Mouse (Mus musculus): Measurements from ENCODE around the gene Sft2d1. TPM values are rescaled to one million over a fixed set of nuclear protein-coding genes. Genes with fewer than 3 reads are reported as not detected.

Gene Sft2d1
- total RNA-seq (2015) (249 and 340 TPM in 2 replicates), total RNA-seq (2017) (60.2 and 62.4 TPM in 2 replicates)

DNA sequence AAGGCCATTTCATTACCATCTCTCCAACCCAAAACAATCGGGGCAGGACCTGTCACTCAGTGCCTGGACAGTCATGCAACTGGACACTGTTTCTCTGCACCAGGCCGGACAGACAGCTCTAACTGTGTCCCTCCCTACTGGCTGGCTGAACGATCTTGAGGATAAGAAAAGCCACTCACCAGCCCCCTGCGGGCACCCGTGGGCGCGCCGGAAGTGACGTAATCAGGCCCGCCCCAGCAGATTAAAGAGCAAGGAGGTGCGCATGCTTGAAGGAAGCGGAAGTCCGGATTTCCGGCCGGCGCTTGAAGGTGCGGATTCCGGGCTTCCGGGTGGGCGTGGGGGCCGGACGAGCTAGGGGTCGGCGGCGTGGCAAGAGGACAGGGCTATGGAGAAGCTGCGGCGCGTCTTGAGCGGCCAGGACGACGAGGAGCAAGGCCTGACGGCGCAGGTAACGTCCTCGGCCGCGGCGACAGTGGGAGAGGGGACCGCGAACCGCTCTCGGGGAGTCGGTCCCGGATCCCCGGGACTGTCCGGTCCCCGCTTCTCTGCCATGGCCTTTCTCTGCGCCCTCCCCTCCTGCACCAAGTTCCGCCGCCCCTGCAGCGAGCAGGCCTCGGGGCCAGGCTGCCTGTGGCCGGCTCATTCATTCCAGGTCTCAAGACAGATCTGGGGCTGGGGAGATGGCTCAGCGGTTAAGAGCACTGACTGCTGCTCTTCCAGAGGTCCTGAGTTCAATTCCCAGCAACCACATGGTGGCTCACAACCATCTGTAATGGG lies at the start of gene Sft2d1:
TSS of gene Sft2d1 (plus strand) at position 265 of the 777 bp plus-strand sequence.
- peak; percentile 98 for ATAC-seq (ENCODE audit: poor library complexity, severe bottlenecking)

DNA sequence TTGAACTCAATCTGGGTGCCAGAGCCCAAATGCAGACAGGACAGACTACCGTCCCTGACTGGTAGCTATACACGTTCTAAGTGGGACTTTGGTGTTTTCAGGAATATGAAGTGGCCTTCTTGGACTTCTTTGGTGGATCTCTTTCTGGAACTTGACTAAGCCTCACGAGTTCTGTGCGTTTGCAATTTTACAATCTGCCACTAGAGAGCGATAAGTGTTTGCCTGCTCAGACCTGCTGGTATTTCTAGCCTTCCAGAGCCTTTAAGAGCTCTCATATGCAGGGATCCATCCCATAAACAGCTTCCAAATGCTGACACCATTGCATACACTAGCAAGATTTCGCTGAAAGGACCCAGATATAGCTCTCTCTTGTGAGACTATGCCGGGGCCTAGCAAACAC lies 46.3 kb upstream of the Sft2d1 start:
- ATAC-seq (ENCODE audit: poor library complexity, severe bottlenecking) = peak; percentile 87

DNA sequence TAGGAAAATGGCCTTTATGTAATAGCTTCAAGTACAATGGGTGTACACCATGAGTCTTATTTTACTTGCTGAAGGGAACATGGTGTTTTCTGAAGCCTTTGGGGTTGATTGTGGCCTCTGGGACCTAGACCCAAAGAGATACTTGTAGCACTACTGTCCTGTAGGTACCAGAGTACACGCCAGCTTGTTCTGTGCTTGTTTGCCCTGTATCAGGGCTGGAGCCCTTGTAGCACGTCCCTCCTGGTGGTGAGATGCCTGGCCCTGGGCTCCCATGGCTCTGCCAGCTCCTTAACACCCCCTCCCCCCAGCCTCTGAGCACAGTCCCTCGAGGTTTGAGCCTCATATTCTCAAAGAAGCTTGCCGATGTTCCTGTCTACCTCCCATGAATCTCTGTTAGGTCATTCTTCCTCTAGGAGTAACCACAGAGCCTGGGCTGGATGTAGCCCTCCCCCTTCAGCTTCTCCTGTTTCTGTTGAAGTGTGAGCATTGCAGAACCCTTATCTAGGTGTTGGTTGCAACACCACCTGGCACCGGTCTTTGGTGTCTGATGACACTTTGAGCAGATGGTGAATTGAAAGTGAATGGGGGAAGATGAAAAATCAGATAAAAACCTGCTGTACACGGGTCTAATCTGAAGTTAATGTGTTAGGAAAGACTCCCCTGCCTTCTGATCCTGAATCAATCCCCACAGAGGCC lies 38.7 kb upstream of the Sft2d1 start:
- peak; percentile 55 for ATAC-seq (ENCODE audit: poor library complexity, severe bottlenecking)

DNA sequence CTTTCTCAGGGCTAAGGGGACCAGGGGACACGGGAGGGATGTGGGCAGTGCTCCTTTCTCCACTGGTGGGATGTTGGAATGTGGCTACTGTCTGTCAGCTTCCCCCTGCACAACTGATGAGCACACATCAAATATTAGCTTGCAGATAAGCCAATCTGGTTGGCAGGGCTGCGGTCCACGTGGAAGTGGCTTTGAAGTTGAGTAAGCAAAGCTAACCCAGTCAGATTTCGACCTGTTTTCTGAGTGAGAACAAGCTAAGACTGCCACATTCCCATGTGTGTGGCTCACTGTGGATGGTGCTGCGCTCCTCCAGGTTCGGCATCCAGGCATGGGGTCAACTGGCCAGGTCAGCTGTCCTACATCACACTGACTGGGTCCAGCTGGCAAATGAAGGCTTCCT lies 38.0 kb upstream of the Sft2d1 start:
- ATAC-seq (ENCODE audit: poor library complexity, severe bottlenecking) = peak; percentile 53

DNA sequence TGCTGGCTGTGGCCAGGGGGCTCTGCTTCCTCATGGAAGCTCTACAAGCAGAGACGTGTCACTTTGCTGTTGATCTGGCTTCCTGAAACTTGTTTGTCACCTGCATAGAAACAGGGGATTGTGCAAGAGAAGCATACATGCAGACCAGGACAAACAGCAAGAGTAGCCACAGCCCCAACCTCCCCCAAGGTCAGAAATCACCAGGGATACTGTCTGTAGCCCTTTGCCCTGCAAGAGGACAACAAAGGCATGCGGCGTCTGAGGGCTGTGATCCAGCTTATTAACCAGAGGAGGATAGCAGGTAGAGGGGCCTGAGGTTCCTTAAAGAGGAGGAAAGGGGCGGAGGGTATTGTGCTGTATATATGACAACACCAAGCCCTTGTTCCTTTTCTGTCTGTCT lies 34.8 kb upstream of the Sft2d1 start:
- peak; percentile 67 for ATAC-seq (ENCODE audit: poor library complexity, severe bottlenecking)

DNA sequence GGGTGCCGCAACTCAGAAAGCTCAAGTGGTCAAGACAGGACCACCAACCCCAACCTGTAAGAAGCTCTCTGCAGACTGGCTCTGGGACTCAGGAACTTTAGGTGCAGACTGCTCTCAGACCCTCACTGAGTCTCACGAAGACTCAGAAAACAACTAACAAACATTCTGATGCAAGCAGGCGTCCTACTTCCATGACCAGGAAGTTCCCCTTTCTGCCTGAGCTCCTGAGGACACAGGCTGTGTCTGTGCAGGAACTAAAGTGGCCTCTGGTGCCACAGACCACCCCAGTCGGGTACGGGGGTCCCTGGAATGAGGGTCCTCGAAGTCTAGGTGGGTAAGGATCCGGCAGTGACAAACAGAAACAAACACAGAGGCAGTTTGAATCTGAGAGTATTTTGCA lies 34.2 kb upstream of the Sft2d1 start:
- ATAC-seq (ENCODE audit: poor library complexity, severe bottlenecking) = peak; percentile 63

DNA sequence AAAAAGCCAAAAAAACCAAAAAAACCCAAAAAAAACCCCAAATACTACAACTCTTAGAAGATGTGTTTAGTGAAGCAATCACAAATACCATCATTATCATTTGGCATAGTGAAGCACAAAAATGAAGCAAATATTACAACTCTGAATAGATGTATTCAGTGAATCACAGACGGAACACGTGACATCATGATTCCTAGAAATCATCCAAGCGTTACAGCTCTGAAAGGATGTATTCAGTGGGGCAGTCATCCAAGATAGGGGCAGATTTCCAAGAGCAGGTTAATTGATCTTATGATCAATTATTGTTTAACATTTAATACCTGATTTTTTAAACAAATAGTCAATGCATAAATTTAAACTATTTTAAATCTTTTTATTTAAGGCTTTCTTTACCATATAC lies 33.6 kb upstream of the Sft2d1 start:
- ATAC-seq (ENCODE audit: poor library complexity, severe bottlenecking) = no peak

DNA sequence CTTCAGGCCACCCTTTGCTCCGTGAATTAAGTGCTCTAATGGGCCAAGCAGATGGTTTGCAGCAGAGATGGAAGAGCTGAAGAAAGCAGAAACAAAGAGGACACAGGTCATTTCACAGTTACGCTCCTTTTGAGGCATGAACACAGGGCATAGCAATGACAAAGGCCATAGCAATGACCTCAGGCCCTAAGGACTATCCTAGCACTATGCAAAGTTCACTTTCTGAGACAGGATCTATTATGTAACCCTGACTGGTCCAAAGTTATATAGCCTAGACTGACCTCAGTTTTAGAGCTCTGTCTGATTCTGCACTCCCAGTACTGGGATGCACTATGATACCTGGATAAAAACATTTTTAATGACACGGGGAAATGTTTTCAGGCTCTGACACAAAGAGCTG lies 32.5 kb upstream of the Sft2d1 start:
- ATAC-seq (ENCODE audit: poor library complexity, severe bottlenecking) = no peak

DNA sequence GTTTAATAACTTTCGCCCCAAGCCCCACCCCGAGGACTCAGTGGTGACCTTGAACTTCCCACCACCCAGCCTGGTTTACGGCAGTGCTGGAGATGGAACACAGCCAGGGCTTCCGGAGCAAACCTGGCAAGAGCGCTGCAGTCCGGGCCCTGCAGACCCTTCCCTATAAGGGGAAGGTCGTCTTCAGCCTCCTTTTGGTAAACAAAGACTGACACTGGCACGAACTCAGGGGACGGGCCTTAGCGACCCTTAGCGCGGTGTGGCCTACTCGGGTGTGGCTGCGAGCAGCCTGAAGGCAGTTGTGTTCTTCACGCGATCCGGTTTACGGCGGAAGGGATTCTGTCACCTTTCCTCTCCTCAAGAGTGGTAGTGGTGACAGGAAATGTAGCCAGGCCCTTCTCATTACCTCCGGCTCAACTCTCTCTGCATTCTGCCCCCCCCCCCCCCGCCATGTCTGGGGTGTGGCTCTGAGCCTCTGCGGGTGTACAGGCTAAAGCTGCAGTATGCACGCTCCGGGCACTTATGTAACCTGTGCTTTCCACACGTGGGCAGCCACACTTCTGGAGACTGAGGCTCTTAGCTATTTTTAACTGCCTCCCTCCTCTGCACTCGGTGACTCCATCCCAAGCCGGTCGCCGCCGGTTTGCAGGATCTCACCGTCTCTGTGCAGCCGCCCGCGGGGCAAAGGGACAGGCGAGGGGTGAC lies 27.9 kb upstream of the Sft2d1 start, which contains the start of gene Mpc1:
TSS of gene Mpc1 (plus strand) at position 84 of the 705 bp plus-strand sequence.
- peak; percentile 51 for ATAC-seq (ENCODE audit: poor library complexity, severe bottlenecking)

DNA sequence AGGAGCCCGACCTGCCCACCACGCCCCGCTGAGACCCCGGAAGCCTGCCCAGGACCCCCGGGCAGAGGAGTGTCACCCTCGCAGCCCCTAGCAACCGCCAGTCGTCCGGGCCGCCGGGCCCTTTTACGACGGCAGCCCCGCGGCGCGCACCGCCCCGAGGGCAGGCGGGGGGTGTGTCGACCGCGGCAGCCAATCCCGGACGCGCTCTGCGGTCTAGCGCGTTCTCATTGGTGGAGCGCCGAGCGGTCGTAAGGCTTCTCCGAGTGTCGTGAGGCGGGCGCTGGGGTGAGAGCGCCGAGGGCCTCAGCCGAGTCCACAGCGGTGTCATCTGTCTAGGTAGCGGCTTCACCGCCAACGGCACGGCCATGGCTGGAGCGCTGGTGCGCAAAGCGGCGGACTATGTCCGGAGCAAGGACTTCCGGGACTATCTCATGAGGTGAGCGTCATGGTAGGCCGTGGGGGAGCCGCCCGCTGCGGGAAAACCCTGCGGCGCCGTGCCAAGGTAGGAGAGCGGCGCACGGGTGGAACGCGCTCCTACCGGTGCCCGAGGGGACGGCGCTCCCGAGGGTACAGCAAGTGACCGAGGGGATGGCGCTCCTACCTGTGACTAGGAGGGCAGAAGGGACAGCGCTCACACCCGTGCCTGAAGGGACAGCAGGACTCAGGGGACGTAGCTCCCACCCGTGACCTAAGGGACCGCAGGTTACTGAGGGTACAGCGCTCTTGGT lies 27.2 kb upstream of the Sft2d1 start:
- ATAC-seq (ENCODE audit: poor library complexity, severe bottlenecking) = peak; percentile 92

DNA sequence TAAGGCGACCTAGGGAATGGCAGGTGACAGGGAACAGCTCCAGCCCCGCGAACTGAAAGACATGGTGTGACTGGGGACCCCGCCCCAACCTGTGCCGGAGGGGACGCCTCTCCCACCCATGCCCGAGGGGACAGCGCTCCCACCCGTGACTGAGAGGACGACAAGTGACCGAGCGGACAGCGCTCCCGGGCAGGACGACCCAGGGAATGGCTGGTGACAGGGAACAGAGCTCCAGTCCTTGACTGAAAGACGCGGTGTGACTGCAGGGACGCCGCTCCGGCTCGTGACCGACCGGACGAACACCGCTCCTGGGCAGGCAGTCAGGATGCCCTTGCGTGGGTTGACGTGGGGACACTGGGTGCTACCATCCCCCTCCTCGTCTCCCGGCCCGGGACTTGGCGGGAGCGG lies 26.6 kb upstream of the Sft2d1 start:
- ATAC-seq (ENCODE audit: poor library complexity, severe bottlenecking) = peak; percentile 11

DNA sequence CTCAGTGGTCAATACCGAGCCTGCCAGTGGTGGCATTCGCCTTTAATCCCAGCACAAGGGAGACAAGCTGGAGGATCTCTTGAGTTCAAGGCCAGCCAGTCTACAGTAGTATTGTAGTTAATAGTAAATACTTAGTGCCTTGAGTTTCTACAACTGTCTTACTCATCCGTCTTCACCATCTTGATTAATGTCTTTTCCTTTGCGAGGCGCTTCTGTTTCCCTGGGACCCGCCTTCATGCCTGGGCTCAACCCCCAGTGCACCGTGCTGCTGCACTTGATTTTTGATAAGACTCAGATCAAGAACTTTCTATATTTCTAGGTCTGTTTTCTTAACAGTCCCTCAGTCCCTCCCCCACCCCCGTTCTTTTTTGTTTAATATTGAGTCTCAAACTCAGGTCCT lies 25.8 kb upstream of the Sft2d1 start:
- ATAC-seq (ENCODE audit: poor library complexity, severe bottlenecking) = no peak

DNA sequence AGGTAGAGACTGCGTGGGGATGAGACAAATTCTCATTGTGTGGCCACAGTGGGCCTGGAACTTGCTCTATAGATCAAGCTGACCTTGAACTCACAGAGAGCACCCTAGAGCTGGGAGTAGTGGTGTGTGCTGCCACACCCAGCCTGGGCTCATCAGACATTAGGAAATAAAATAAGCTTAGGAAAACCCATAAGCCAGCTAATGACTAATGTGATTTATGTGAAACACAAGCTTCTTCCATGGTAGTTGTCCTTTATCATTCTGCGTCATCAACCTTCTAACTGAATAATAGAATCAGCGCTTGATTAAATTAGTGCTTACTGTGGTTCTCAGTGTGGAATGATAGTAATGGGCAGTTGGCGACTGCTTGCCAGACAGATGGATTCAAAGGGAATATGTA lies 23.9 kb upstream of the Sft2d1 start:
- no peak for ATAC-seq (ENCODE audit: poor library complexity, severe bottlenecking)

DNA sequence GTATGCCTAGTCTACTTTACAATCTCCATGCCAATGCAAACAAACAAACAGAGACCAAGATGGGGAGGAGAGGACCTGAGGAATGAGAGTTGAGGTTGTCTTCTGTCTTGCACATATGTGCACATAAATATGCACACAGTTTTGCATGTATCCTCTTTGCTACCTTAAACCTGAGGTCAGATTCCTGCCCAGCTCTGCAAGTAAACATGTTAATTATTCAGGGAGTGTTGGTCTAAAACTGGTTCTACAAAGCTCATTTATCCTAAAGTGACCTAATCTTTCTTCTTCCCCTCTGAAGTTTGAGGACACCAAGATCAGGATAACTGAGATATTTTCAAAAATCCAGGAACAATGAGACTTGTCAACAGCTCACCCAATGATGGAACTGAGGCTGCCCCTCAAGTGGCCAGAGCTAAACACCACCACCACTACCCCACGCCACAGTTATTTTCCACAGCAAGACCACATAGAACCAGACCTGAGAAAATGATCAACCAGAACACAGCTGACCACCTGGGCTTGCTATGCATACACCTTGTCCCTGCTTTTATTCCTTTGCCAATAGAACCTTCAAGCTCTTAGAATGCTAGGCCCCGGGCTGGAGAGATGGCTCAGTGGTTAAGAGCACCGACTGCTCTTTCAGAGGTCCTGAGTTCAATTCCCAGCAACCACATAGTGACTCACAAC lies 20.8 kb upstream of the Sft2d1 start:
- no peak for ATAC-seq (ENCODE audit: poor library complexity, severe bottlenecking)

DNA sequence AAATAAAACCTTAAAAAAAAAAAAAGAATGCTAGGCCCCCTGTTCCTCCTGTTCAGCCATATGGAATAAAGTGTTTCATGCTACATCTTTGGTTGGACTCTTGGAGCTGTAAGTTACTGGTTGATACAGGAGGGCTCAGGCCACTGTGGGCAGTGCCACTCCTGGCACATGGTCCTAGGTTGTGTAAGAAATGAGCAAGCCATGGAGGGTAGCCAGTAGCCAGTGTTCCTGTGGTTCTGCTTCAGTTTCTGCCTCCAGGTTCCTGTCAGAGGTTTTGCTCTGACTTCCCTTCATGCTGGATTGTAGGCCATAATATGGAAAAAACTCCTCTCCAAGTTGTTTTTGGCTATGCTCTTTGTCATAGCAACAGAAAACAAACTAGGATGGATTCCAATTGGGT lies 20.2 kb upstream of the Sft2d1 start:
- ATAC-seq (ENCODE audit: poor library complexity, severe bottlenecking) = no peak

DNA sequence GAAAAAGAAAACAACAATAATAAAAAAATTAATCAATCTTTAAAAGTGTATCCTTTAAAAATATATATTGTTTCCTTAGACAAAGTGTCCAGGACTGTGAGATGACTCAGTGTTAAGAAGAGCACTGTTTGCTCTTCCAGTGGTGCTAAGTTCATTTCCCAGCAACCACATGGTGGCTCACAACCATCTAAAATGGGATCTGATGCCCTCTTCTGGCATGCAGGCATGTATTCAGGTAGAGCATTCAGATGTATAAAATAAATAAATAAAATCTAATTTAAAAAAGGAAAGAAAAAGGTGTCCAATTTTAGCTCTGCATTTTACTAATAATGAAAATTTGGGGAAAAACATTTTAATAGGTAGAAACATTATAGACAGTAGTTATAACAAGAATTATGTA lies 15.1 kb upstream of the Sft2d1 start:
- no peak for ATAC-seq (ENCODE audit: poor library complexity, severe bottlenecking)

DNA sequence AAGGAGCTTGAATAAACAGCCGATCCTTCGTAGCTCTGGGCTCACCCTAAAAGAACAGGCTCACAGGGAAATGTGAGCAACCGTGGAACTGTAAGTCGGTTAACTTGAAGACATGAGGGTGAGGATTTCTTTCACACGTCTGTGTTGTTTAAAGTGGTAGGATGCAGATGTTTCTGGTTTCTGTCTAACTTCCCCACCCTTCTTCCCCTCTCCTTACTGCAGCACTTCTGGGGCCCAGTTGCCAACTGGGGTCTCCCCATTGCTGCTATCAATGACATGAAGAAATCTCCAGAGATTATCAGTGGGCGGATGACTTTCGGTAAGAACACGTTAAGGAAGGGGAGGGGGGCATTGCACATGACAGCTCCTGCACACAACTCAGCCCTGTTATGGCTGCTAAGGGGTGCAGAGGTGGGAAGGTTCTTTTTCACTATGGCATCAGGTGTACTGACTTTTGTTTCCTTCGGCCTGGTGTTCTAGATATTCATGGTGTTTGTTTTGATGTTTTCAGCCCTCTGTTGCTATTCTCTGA lies 14.5 kb upstream of the Sft2d1 start:
- no peak for ATAC-seq (ENCODE audit: poor library complexity, severe bottlenecking)

DNA sequence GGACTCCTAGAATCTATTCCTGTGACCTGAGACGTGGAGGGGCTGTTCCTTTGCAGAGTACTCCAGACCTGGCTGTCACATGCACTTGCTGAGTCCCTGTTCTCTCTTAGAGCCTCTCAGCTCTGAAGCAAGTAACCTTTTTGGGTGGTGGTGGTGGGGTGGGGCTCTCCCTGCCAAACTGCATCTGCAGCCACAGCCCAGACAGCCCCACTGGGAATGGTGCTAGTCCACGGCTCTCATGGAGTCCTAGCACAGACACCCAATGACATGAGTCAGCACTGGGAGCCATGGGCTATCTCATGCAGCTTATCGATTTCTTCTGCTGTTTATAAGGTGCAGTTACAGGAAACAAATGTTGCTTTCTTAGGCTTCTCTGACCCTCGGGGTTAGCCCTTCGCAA lies 13.2 kb upstream of the Sft2d1 start:
- ATAC-seq (ENCODE audit: poor library complexity, severe bottlenecking) = no peak

DNA sequence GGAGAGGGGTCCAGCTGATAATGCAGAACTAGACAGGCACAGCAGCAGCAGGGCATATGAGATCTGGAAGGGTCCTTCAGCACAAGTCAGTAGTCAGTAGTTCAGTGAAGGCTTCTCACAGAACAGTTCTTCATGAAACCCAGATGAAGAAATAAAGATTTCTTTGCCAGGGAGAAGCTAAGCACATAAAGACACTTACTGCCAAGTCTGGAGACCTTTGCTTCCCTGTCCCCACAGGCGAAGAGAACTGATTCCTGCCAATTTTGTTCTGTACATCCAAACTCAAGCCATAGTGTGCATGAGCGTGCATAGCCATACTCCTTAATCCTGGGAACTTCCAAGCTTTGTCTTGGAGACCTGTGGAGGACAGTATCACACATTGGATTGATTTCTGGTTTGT lies 12.6 kb upstream of the Sft2d1 start:
- no peak for ATAC-seq (ENCODE audit: poor library complexity, severe bottlenecking)

DNA sequence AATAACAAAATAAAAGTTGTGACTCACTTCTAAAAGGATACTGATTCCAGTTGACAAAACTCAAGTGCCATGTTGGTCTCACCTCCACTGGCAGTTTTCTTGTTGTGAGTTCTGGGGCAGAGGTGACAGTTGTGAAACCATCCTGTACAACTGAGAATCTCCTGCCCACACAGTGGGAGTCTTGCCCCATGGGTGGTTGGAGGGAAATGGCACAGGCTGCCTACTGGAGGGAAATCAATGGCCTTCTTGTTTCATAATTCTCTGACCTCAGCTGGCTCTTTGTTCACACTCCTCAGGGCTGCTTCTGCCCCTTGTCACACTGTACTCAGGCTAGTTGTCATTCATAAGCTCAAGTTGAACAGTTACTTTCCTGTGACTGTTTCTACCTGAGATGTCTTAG lies 11.4 kb upstream of the Sft2d1 start:
- peak; percentile 74 for ATAC-seq (ENCODE audit: poor library complexity, severe bottlenecking)
